Mouse (Mus musculus): ENCODE data around the gene Ppp1r1a.

- no peak for TF ChIP-seq CTCF (IDR thresholded peaks at IDR 0.05; ENCODE audit: insufficient read depth, low read length)
- no peak for TF ChIP-seq POLR2A (IDR thresholded peaks at IDR 0.05; ENCODE audit: borderline replicate concordance, extremely low read depth, low read depth, low read length)
Measured at GRCm38 (mm10) chr15:103503251-103503600, 34.6 kb downstream of the Ppp1r1a start.
